Mouse (Mus musculus) MEL (cell line): ENCODE results near the gene Axin1. TPM values are rescaled to one million over a fixed set of nuclear protein-coding genes. Genes with fewer than 3 reads are reported as not detected.

Experiments
- DNase-seq: peaks from one replicate; pipeline ENCODE4 v3.0.0; 2011; ENCODE audit warnings: low read depth, low spot score
- H3K27ac ChIP-seq: 2 replicates; pipeline ENCODE4 v1.5.1; 2012; ENCODE audit warnings: low read depth, mild to moderate bottlenecking, control low read depth, low read length, moderate library complexity; ENCODE audit not compliant: control insufficient read depth
- H3K27me3 ChIP-seq, 2 experiments: fragments of 150-350 bp in 1 of 2; sonication (generic) in 1 of 2; 2 replicates each; pipeline ENCODE4 v1.6.1; 2012; ENCODE audit warnings: low read length in 2 of 2, mild to moderate bottlenecking in 2 of 2, improper control_type of control experiment in 1 of 2, moderate library complexity in 1 of 2; ENCODE audit not compliant: insufficient read depth in 2 of 2, control insufficient read depth in 1 of 2
- H3K36me3 ChIP-seq, 2 experiments: 2 replicates each; pipeline ENCODE4 v1.6.1; 2012 to 2014; ENCODE audit warnings: low read length in 2 of 2, improper control_type of control experiment in 1 of 2, inconsistent platforms in 1 of 2, mild to moderate bottlenecking in 1 of 2; ENCODE audit not compliant: insufficient read depth in 2 of 2, control insufficient read depth in 1 of 2
- H3K4me1 ChIP-seq, 2 experiments: fragments of 150-350 bp in 1 of 2; sonication (generic) in 1 of 2; 2 replicates each; pipeline ENCODE4 v1.6.1; 2012; ENCODE audit warnings: low read length in 2 of 2, improper control_type of control experiment in 1 of 2, mild to moderate bottlenecking in 1 of 2; ENCODE audit not compliant: insufficient read depth in 2 of 2, control insufficient read depth in 1 of 2
- H3K4me3 ChIP-seq, 2 experiments: fragments of 150-350 bp in 1 of 2; sonication (generic) in 1 of 2; 2 replicates each; pipeline ENCODE4 v1.5.1; 2012; ENCODE audit warnings: low read depth in 2 of 2, low read length in 2 of 2, mild to moderate bottlenecking in 2 of 2, moderate library complexity in 2 of 2, control low read depth in 1 of 2, improper control_type of control experiment in 1 of 2; ENCODE audit not compliant: control insufficient read depth in 1 of 2, insufficient read depth in 1 of 2
- H3K79me2 ChIP-seq: 2 replicates; pipeline ENCODE4 v1.6.1; 2012; ENCODE audit warnings: mild to moderate bottlenecking, low read length, moderate library complexity; ENCODE audit not compliant: control insufficient read depth, poor library complexity, insufficient read depth
- H3K9ac ChIP-seq: 2 replicates; pipeline ENCODE4 v1.6.1; 2012; ENCODE audit warnings: low read depth, mild to moderate bottlenecking, control low read depth, low read length, moderate library complexity; ENCODE audit not compliant: control insufficient read depth, poor library complexity, severe bottlenecking
- H3K9me3 ChIP-seq: fragments of 150-350 bp; sonication (generic); replicated peaks from 2 replicates; pipeline ENCODE4 v1.6.1; 2012; ENCODE audit warnings: mild to moderate bottlenecking, low read length, improper control_type of control experiment, moderate library complexity; ENCODE audit not compliant: insufficient read depth
- CHD1 ChIP-seq: IDR thresholded peaks from 2 replicates; pipeline ENCODE4 v1.6.1; 2012; ENCODE audit warnings: low read depth, mild to moderate bottlenecking, inconsistent platforms, low read length, improper control_type of control experiment
- CHD2 ChIP-seq: IDR thresholded peaks from 2 replicates; pipeline ENCODE4 v1.6.1; 2011; ENCODE audit warnings: low read length, improper control_type of control experiment
- CTCF ChIP-seq, 3 experiments: IDR thresholded peaks in 2 of 3; conservative IDR thresholded peaks in 1 of 3; 2 replicates each; pipeline ENCODE4 v1.5.1; 2011 to 2012; ENCODE audit warnings: low read length in 3 of 3, low read depth in 2 of 3, mild to moderate bottlenecking in 2 of 3, improper control_type of control experiment in 1 of 3, inconsistent platforms in 1 of 3, mixed read lengths in 1 of 3, moderate library complexity in 1 of 3; ENCODE audit not compliant: control insufficient read depth in 1 of 3, insufficient read depth in 1 of 3, poor library complexity in 1 of 3, severe bottlenecking in 1 of 3
- E2F4 ChIP-seq: IDR thresholded peaks from 2 replicates; pipeline ENCODE4 v1.6.1; 2011; ENCODE audit warnings: low read depth, low read length, improper control_type of control experiment, borderline replicate concordance
- ELF1 ChIP-seq: IDR thresholded peaks from 2 replicates; pipeline ENCODE4 v1.6.1; 2014; ENCODE audit warnings: low read depth, mild to moderate bottlenecking, inconsistent platforms, low read length, improper control_type of control experiment, moderate library complexity
- GATA1 ChIP-seq: IDR thresholded peaks from 2 replicates; pipeline ENCODE4 v1.6.1; 2011; ENCODE audit warnings: low read depth, low read length, improper control_type of control experiment
- MAX ChIP-seq: IDR thresholded peaks from 2 replicates; pipeline ENCODE4 v1.6.1; 2011; ENCODE audit warnings: low read length, improper control_type of control experiment
- MXI1 ChIP-seq: IDR thresholded peaks from 2 replicates; pipeline ENCODE4 v1.6.1; 2011; ENCODE audit warnings: mild to moderate bottlenecking, low read depth, low read length, improper control_type of control experiment
- MYB ChIP-seq: IDR thresholded peaks from 2 replicates; pipeline ENCODE4 v1.6.1; 2011; ENCODE audit warnings: mild to moderate bottlenecking, low read depth, low read length, improper control_type of control experiment
- MYC ChIP-seq: IDR thresholded peaks from 2 replicates; pipeline ENCODE4 v1.6.1; 2011; ENCODE audit warnings: low read depth, mild to moderate bottlenecking, low read length, improper control_type of control experiment, moderate library complexity
- RAD21 ChIP-seq: IDR thresholded peaks from 2 replicates; pipeline ENCODE4 v1.6.1; 2011; ENCODE audit warnings: mild to moderate bottlenecking, low read depth, low read length, improper control_type of control experiment
- SMC3 ChIP-seq: IDR thresholded peaks from 2 replicates; pipeline ENCODE4 v1.6.1; 2011; ENCODE audit warnings: low read depth, low read length, improper control_type of control experiment
- TAL1 ChIP-seq: IDR thresholded peaks from 2 replicates; pipeline ENCODE4 v1.6.1; 2012; ENCODE audit warnings: mild to moderate bottlenecking, inconsistent platforms, low read length, moderate library complexity, mixed read lengths
- TBP ChIP-seq: IDR thresholded peaks from 2 replicates; pipeline ENCODE4 v1.8.0; 2011; ENCODE audit warnings: low read depth, low read length, improper control_type of control experiment
- USF1 ChIP-seq: IDR thresholded peaks from 2 replicates; pipeline ENCODE4 v1.6.1; 2014; ENCODE audit warnings: low read depth, mild to moderate bottlenecking, inconsistent platforms, low read length, improper control_type of control experiment, moderate library complexity
- ZC3H11A ChIP-seq: IDR thresholded peaks from 2 replicates; pipeline ENCODE4 v1.6.1; 2012; ENCODE audit warnings: low read depth, mild to moderate bottlenecking, inconsistent platforms, low read length, improper control_type of control experiment
- ZKSCAN1 ChIP-seq: IDR thresholded peaks from 2 replicates; pipeline ENCODE4 v1.6.1; 2012; ENCODE audit warnings: low read depth, mild to moderate bottlenecking, inconsistent platforms, low read length, improper control_type of control experiment, moderate library complexity
- ZNF384 ChIP-seq: IDR thresholded peaks from 2 replicates; pipeline ENCODE4 v1.6.1; 2012; ENCODE audit warnings: low read depth, mild to moderate bottlenecking, inconsistent platforms, low read length, improper control_type of control experiment
- polyA plus RNA-seq, 2 experiments: library from polyadenylated mRNA; stranded (reverse) in 1 of 2; unstranded in 1 of 2; fragments of >175 nt in 1 of 2; fragments of >200 nt in 1 of 2; gene quantifications; 2 replicates each; pipeline versions ENCODE4 v1.2.1 to v1.2.4; 2012; ENCODE audit warnings: low replicate concordance in 2 of 2, low read depth in 1 of 2; ENCODE audit not compliant: insufficient read length in 2 of 2, insufficient read depth in 1 of 2, missing spikeins in 1 of 2
- total RNA-seq: library from RNA; depleted of rRNA; stranded (reverse); fragments of 300-350 nt; gene quantifications from 2 replicates; pipeline ENCODE4 v1.2.3, GENCODE M21; 2012

Gene Axin1
- total and polyA plus RNA-seq, 3 experiments = 33.5 to 54.2 TPM; not detected in 1

DNA sequence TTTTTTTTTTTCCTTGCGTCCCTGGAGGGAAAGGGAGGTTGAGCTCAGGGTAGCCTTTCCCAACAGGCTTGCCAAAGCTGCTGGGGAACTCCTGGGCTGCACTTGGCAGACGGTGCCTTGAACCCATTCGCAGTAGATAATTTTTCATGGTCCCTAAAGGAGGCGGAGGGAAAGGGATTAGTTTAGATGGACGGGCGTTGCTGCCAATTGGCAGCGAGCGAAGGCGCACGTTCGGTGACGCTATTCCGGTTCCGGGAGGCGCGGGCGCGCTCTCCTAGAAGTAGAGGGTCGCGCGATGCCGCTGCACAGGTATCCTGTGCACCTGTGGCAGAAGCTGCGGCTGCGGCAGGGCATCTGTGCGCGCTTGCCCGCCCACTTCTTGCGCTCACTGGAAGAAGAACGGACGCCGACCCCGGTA lies 15.2 kb upstream of the Axin1 start, which contains the start of gene Mrpl28 (continued):
- TF ChIP-seq SMC3 (no peak), ZKSCAN1 (no peak)

DNA sequence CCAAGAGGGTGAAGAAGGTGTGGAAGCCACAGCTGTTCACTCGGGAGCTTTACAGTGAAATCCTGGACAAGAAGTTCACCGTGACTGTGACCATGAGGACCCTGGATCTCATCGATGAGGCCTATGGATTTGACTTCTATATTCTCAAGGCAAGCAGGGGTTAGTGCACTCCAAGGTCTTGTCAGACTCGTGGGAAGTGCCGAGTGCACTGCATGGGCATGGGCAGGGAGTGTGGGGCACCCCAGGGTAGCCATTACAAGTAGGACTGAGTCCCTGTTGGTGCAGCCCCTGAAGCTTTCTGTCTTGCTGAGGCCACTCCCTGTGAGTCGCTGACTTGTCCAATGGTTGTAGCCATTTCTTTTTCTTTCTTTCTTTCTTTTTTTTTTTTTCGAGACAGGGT lies 13.9 kb upstream of the Axin1 start:
- Histone ChIP-seq H3K79me2 (peaks cover 15% of the 10 kb centered on the region), H3K36me3 (no peaks in the 10 kb centered on the region; a peak in 3 of 4 replicates), H3K9ac (peak overlapping the region; percentile 88), H3K9me3 (no peaks in the 10 kb centered on the region), H3K27ac (no peak overlapping the region), H3K4me3 (peak overlapping the region; percentile 80 to 94; a peak in 3 of 4 replicates), H3K4me1 (peaks cover 0 to 10% of the 10 kb centered on the region in 2 experiments; a peak in 2 of 4 replicates), H3K27me3 (no peaks in the 10 kb centered on the region)
- TF ChIP-seq E2F4 (no peak), MYC (no peak), TBP (no peak), CHD1 (no peak), ZNF384 (no peak), ZKSCAN1 (no peak), MYB (no peak), CHD2 (no peak), GATA1 (no peak), MAX (no peak)
- no peak for DNase-seq

DNA sequence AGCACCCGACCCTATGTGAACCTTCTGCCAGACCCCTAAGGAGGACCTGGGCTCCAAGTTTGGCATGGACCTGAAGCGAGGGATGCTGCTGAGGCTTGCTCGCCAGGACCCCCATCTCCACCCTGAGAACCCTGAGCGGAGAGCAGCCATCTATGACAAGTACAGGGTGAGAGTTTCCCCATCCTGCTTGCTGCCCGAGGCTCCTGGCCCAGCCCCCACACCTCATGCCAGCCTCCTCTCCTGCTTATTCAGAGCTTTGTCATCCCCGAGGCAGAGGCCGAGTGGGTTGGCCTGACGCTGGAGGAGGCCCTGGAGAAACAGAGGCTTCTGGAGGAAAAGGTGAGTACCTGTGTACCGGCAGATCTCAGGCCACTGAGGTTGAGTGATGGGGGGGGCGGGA lies 13.3 kb upstream of the Axin1 start:
- Histone ChIP-seq H3K36me3 (no peaks in the 10 kb centered on the region; a peak in 3 of 4 replicates), H3K79me2 (peaks cover 15% of the 10 kb centered on the region), H3K4me1 (peaks cover 0 to 6% of the 10 kb centered on the region in 2 experiments; a peak in 2 of 4 replicates), H3K9me3 (no peaks in the 10 kb centered on the region), H3K27me3 (no peaks in the 10 kb centered on the region), H3K27ac (no peak overlapping the region), H3K4me3 (no peak overlapping the region), H3K9ac (no peak overlapping the region)
- DNase-seq = no peak
- TF ChIP-seq RAD21 (no peak), TAL1 (no peak), MXI1 (no peak), ELF1 (no peak), SMC3 (no peak), USF1 (no peak), MAX (no peak), ZC3H11A (no peak), MYB (no peak), CTCF (IDR thresholded peaks at IDR 0.05 in 2 of 3, conservative IDR thresholded peaks at IDR 0.05 in 1 of 3; ENCODE audit: control insufficient read depth in 1 of 3, insufficient read depth in 1 of 3, low read depth in 2 of 3, low read length in 3 of 3, poor library complexity in 1 of 3, severe bottlenecking in 1 of 3) (no peak)
